Mouse (Mus musculus) liver, embryonic 14.5 days (tissue): ENCODE data around the gene Bmpr1b.

Experiments used
- CTCF ChIP-seq: IDR thresholded peaks from 2 replicates; pipeline ENCODE4 v1.5.1; 2016; ENCODE audit warnings: antibody characterized with exemption, low read depth, control low read depth
- EP300 ChIP-seq: IDR thresholded peaks from 2 replicates; pipeline ENCODE4 v1.6.1; 2016; ENCODE audit warnings: antibody characterized with exemption, low read depth

- TF ChIP-seq CTCF (no peak), EP300 (no peak)
Measured at GRCm38 (mm10) chr3:141890668-141891067, 278.6 kb downstream of the Bmpr1b start.
